Mouse (Mus musculus) brain, embryonic 18.5 days (tissue): Measurements from ENCODE around the gene Prrc2a.

Source experiments
- DNase-seq: peaks from one replicate; pipeline ENCODE4 v3.0.0-alpha.2; 2012; ENCODE audit warnings: low read depth, low spot score

Gene Prrc2a

DNA sequence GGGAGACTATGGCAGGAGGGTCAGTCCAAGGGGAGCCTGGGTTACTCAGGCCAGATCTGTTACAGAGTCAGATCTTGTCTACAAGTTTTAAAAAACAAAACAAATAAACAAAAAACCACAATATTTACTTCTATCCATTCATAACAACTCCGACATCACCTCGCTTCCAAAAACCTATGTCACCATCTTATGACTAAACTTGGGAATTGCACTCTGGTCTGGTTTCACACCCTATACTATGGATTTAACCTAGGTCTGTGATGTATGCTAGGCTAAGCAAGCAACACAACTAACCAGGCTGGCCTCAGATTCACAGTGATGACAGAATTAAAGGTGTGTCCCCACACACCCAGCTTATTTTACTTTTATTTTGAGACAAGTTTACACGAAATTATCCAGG, 58.2 kb downstream of the Prrc2a start:
- DNase-seq, result no peak

DNA sequence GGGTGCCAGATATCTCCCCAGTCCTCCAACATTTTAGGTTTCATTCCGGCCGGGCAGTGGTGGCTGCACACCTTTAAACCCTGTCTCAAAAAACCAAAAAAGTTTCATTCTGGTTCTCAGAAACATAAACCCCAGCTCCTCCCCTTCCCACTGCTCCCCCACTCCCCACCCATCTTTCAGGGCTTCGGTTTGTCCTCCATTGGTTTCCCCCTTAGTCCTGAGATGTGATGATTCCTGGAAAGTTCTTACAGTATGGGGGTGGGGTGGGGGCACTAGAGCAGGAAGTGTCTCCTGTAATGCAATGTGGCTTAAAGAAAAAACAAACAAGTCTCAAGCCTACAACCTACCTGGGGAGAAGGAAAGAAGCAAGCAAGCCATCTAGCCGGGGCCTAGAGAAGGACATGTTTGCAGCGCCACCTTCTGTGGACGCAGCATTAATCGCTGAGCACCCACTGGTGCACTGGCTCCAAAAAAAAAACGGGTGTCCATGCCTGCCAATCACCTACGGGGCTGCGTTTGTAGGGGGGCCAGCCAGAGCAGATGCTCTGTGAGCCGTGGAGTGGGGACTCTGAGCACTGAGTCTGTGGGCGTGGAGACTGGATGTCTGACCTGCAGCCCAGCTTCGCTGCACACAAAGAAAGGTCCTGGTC, 58.8 kb downstream of the Prrc2a start:
- DNase-seq, result no peak

DNA sequence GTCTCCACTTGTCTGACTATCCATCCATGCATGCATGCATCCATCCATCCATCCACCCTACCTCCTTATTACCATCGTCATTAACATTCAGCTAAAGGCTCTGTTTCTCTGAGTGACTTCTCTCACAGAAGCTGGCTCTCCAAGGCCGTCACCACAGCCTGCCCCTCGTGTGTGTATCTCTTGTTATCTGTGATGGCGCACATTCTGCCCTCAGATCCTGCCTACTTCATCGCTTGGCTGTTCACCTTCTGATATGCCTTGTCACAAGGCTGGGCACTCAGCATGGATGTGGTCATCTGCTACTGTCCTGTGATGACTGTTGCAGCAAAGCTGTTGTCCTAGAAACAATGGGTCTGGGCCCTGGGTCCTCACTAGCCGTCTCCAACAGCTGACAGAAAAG, 59.9 kb downstream of the Prrc2a start:
- no peak for DNase-seq

DNA sequence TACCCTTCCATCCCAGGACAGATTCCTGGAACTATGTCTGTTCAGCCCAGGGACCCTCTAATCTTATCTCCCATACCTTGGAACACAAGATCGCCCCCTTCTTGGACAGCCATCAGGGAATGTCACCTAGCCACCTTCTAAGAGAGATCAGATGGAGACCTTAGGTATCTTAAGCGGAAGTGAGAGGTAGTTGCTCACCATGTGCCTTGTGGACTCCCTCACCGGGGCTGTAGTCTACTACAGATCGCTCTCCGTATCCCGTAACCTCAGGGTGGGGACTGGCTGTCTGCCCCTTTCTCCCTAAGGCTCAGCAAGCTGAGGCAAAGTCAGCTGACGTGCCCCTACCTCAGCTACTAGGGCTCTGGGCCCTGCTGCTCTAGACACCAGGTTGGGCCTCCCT, 60.6 kb downstream of the Prrc2a start:
- DNase-seq, result no peak

DNA sequence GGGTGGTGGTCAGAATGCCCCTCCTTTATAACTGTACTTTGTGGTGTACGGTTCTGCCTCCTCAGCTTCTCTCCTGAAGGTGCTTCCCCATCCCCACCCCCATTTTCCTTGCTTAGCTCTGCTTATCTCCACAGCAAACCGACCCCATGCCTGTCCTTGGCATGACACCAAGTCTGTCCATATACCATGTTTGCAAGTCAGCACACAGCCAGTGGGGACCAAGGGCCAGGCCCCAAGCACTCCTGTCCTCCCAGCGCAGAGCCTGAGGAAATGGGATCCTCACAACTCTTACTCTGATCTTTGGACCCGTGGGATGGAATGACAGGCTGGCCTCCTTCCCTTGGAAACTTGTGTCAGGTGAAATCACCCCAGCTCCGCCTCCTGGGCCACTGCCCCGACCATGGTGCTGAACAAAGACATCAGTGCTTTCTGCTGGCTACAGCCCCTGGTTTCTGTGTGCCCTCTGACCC, 61.4 kb downstream of the Prrc2a start:
- DNase-seq, result no peak

DNA sequence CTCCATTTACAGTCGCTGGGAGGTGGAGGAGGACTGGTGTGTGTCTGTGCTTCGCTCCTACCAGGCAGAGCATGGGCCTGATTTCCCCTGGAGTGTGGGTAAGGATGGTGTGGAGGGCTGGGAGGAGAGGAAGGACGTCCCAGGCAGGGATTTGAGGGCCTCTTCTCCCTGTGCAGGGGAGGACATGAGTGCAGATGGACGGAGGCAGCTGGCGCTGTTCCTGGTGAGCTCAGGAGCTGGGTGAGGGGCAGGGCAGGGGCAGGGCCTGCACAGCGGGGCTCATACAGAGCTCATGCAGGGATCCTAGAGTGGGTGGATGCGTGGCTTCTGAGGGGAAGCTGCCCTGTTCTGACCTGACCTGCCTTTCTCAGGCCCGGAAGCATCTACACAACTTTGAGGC, 62.4 kb downstream of the Prrc2a start:
- no peak for DNase-seq

DNA sequence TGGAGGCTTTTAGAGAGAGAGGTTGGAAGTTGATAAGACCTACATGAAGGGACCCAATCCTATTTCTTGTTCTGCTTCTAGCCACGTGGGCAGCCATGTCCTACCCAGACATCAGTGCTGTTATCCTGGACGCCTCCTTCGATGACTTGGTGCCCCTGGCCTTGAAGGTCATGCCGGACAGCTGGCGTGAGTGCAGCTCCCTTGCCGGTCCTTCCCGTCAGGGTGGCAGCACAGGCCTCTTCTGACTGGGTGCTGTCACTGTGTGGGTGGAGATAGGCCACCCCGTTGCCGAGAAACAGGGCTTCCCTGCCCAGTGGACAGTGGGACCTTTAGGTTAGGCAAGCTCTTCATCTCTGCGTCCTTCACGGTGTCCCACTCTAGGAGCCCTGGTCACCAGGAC, 63.5 kb downstream of the Prrc2a start:
- no peak for DNase-seq

DNA sequence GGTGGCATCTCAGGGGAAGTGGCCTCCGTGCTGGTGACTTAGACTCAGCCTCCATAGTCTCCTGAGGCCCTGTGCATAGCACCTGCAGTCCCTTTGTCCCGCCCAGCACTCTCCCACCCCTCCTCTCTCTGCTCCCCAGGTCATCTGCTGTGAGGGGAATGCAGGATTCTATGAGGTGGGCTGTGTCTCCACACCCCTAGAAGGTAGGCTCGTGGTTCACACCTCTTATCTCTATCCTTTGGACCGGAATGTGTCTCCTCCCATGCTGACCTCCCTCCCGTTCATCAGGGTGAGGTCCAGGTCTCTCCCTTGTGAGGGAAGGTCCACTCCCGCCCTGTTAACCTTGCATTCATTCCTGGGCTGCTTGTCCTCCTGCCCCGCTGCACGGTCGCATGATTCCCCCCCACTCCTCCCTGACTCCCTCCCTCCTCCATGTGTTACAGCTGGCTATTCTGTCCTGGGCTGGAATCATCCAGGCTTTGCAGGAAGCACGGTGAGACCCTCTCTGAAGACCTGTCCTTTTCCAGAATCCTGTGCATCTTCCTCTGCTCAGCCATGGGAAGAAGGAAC, 64.4 kb downstream of the Prrc2a start:
- DNase-seq, result no peak
